9 mouse cellular contexts compared by ENCODE assay signal in the genomic region with DNA sequence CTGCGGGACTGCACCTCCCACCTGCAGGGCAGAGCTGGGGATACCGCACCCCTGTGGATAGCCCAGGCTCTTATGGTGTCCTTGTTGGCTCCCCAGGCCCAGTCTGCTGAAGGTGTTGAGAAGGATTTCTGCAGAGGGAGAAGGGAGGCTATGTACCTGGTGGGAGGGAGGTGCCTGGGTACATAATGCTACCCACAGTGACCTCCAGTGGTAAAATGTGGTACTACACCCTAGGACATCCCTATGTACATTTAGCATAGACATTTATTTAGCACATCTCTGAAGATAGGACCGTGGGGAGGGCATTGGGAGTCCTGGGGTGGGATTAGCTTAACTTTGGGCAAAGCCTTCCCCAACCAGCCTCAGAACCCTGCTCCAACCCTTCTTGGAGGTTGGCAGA. TPM values are rescaled to one million over a fixed set of nuclear protein-coding genes. Genes with fewer than 3 reads are reported as not detected.
DNase-seq lines count a peak whose midpoint lies in the region; ATAC-seq lines count a peak whose summit lies in the region.
"Had no signal": no experiment of that assay in that cellular context is flagged by ENCODE, and none has a peak within 500 bp of the region (broad histone marks: within the 10 kb centered on the region; RNA-seq: fewer than 3 reads in every experiment).

No protein-coding gene starts in this region.

- H3K4me1 ChIP-seq in heart, embryonic 11.5 days (ENCODE audit: control insufficient read depth, insufficient read depth, low read length) = no peaks in the 10 kb centered on the region

- no peak overlapping the region for H3K27ac ChIP-seq in heart, embryonic 11.5 days (ENCODE audit: low read depth, low read length)
- H3K27ac ChIP-seq: embryonic facial prominence, embryonic 13.5 days had no signal

- WGBS in heart, embryonic 11.5 days (ENCODE audit: insufficient replicate concordance) = 53% methylated on average over 3 of the region's 3 CpGs

- H3K27me3 ChIP-seq in heart, embryonic 11.5 days (ENCODE audit: control insufficient read depth, insufficient read depth, low read length) = no peaks in the 10 kb centered on the region; the same call in 1 of the 2 replicates
- H3K27me3 ChIP-seq: embryonic facial prominence, embryonic 13.5 days had no signal

- no peak for ATAC-seq in heart, embryonic 11.5 days (replicated peaks; ENCODE audit: insufficient number of reproducible peaks, low FRiP score, low TSS enrichment)

- no peaks in the 10 kb centered on the region for H3K36me3 ChIP-seq in heart, embryonic 11.5 days (ENCODE audit: control insufficient read depth, insufficient read depth, low read length)

- no peak overlapping the region for H3K4me3 ChIP-seq in heart, embryonic 11.5 days (ENCODE audit: low read depth, low read length)
- H3K4me3 ChIP-seq: embryonic facial prominence, embryonic 13.5 days had no signal

- DNase-seq in heart, adult 11 months = peak; percentile 92
- DNase-seq in CD4-positive helper T cell, adult 2 months (ENCODE audit: low read depth, low spot score) = peak; percentile 19
- peak; percentile 47 for DNase-seq in c-Kit-negative CD71-positive TER-119-positive erythroid progenitor cells, embryonic 14.5 days (ENCODE audit: low read depth, low spot score)
- DNase-seq in heart, postnatal 10 days = peak; percentile 61 to 78
- peak; percentile 77 for DNase-seq in layer of hippocampus, adult 11-12 months (ENCODE audit: low spot score)
- DNase-seq in lung, postnatal 25 days (ENCODE audit: low spot score) = peak; percentile 53
- DNase-seq in testis, postnatal 14 days (ENCODE audit: low spot score) = peak; percentile 63

- no peak overlapping the region for H3K9ac ChIP-seq in heart, embryonic 11.5 days (ENCODE audit: low read depth, low read length)
- H3K9ac ChIP-seq: embryonic facial prominence, embryonic 13.5 days had no signal

- H3K4me2 ChIP-seq in heart, embryonic 11.5 days = no peak overlapping the region
- H3K4me2 ChIP-seq: embryonic facial prominence, embryonic 13.5 days had no signal

- intact Hi-C loops in heart, postnatal 10 days (cut with DNase I) = loop anchor here (1.0 to 2.0 kb wide), 2 partner anchors 110 to 208 kb away; no protein-coding TSS in a partner anchor

- no peaks in the 10 kb centered on the region for H3K9me3 ChIP-seq in heart, embryonic 11.5 days (replicated peaks; ENCODE audit: control insufficient read depth, low read length)
- H3K9me3 ChIP-seq: embryonic facial prominence, embryonic 13.5 days had no signal

RNA-seq across cellular contexts. Expression of a gene that starts 28.5 kb away (rescaled TPM):
- 1.1 and 1.5 TPM in 2 replicates for polyA plus RNA-seq in heart, embryonic 11.5 days (2014; fragmentation: Nextera tagmentation; extraction: Ambion mirVana)
- total RNA-seq in heart, postnatal 10 days (2021) = 1 to 10 TPM in 1 of 2 experiments, under 1 TPM in 1; 0.77 to 1.4 TPM

Comparison
In these comparisons a context has a peak if more than half of its experiments do, and no peak if none do; other contexts are left out.
1. DNase-seq: peak in every context shown above with its lines; median percentile 92 in heart, adult 11 months; 77 in layer of hippocampus, adult 11-12 months; 70 in heart, postnatal 10 days; 63 in testis, postnatal 14 days; 53 in lung, postnatal 25 days; 47 in c-Kit-negative CD71-positive TER-119-positive erythroid progenitor cells, embryonic 14.5 days; 19 in CD4-positive helper T cell, adult 2 months.